ENCODE assay signal across 8 mouse cellular contexts in the genomic region with DNA sequence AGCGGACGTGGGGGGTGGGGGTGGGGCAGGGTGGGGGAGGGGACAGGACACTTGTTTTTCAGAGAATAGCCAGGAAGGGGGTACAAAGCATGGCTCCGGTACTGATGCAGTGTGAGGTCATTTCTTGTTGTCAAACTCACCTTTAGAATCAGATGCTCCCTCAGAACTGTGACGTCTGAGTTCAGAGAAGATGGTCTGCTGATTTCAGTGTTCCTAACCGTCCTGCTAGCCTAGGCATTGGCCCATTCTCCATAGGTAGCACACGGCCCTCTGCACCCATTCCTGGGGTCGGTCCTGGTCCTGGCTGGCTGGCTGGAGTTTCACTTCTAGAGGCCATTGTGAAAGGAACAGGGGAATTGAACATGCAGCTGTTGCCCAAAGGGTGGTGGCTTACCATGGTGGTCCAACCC. TPM values are rescaled to one million over a fixed set of nuclear protein-coding genes. Genes with fewer than 3 reads are reported as not detected.
DNase-seq lines count a peak whose midpoint lies in the region; ATAC-seq and TF ChIP-seq lines count a peak whose summit lies in the region.

No protein-coding gene starts in this region.

- H3K4me2 ChIP-seq in hindbrain, postnatal 0 days (ENCODE audit: low read depth, low read length): no peak overlapping the region
- H3K4me2 ChIP-seq in neural tube, embryonic 13.5 days: no peak overlapping the region

- H3K27me3 ChIP-seq in hindbrain, postnatal 0 days (ENCODE audit: insufficient read depth, low read length): no peaks in the 10 kb centered on the region
- no peaks in the 10 kb centered on the region for H3K27me3 ChIP-seq in neural tube, embryonic 13.5 days

- no peaks in the 10 kb centered on the region for H3K36me3 ChIP-seq in hindbrain, postnatal 0 days (ENCODE audit: insufficient read depth, low read length)
- no peaks in the 10 kb centered on the region for H3K36me3 ChIP-seq in neural tube, embryonic 13.5 days

- no peak overlapping the region for H3K4me3 ChIP-seq in lung, adult 2 months (replicated peaks; ENCODE audit: extremely low read depth, low read depth, low read length)
- no peak overlapping the region for H3K4me3 ChIP-seq in brown adipose tissue, adult 24 weeks (ENCODE audit: insufficient read depth, low read depth, low read length)
- no peak overlapping the region for H3K4me3 ChIP-seq in hindbrain, postnatal 0 days (ENCODE audit: low read length)
- H3K4me3 ChIP-seq in neural tube, embryonic 13.5 days: no peak overlapping the region

- no peak for ATAC-seq in hindbrain, postnatal 0 days
- ATAC-seq in neural tube, embryonic 13.5 days (ENCODE audit: low read depth): no peak

- H3K9me3 ChIP-seq in hindbrain, postnatal 0 days (ENCODE audit: low read length): no peaks in the 10 kb centered on the region
- no peaks in the 10 kb centered on the region for H3K9me3 ChIP-seq in neural tube, embryonic 13.5 days

- DNase-seq in lung, adult 2 months: peak; percentile 34
- no peak for DNase-seq in lung, postnatal 10 days
- no peak for DNase-seq in hindbrain, postnatal 0 days (ENCODE audit: low spot score)
- no peak for DNase-seq in frontal cortex, adult 2 months (ENCODE audit: extremely low spot score in 1 of 2, low spot score in 1 of 2)
- no peak for DNase-seq in right cerebral cortex, adult 18-20 months
- no peak for DNase-seq in cerebellum, postnatal 36 days

- 23% methylated on average over 7 of the region's 7 CpGs for WGBS in lung, adult 2 months
- WGBS in hindbrain, postnatal 0 days: 20% methylated on average over 7 of the region's 7 CpGs
- WGBS in neural tube, embryonic 13.5 days: 19% methylated on average over 7 of the region's 7 CpGs

- no peak for TF ChIP-seq CTCF in lung, adult 2 months (IDR thresholded peaks at IDR 0.05; ENCODE audit: insufficient read depth, low read length)
- no peak for TF ChIP-seq CTCF in hindbrain, postnatal 0 days (IDR thresholded peaks at IDR 0.05; ENCODE audit: low read depth)

- no peak overlapping the region for H3K9ac ChIP-seq in hindbrain, postnatal 0 days (replicated peaks; ENCODE audit: low read length)
- no peak overlapping the region for H3K9ac ChIP-seq in neural tube, embryonic 13.5 days

- TF ChIP-seq POLR2A in lung, adult 2 months (IDR thresholded peaks at IDR 0.05; ENCODE audit: borderline replicate concordance, extremely low read depth, low read depth, low read length): no peak

- H3K27ac ChIP-seq in brown adipose tissue, adult 24 weeks (replicated peaks; ENCODE audit: low read depth, low read length): peak overlapping the region; percentile 90
- H3K27ac ChIP-seq in hindbrain, postnatal 0 days: peak overlapping the region; percentile 58; the same call in 1 of the 2 replicates
- H3K27ac ChIP-seq in neural tube, embryonic 13.5 days (replicated peaks): peak overlapping the region; percentile 74

- peaks cover 54% of the 10 kb centered on the region for H3K4me1 ChIP-seq in lung, adult 2 months (ENCODE audit: control insufficient read depth, insufficient read depth, low read length)
- H3K4me1 ChIP-seq in brown adipose tissue, adult 24 weeks (ENCODE audit: control insufficient read depth, insufficient read depth, insufficient read length, low read length): peaks cover 51% of the 10 kb centered on the region
- H3K4me1 ChIP-seq in hindbrain, postnatal 0 days (ENCODE audit: insufficient read depth, low read length): peaks cover 42% of the 10 kb centered on the region
- peaks cover 88% of the 10 kb centered on the region for H3K4me1 ChIP-seq in neural tube, embryonic 13.5 days (replicated peaks)

RNA-seq across cellular contexts. Expression of gene C1qtnf9, which starts 30.7 kb away (rescaled TPM):
- polyA plus RNA-seq in lung, adult 2 months (2012; rRNA removed): 1.2 and 2.0 TPM in 2 replicates
- 16.8 and 30.9 TPM in 2 replicates for polyA plus RNA-seq in brown adipose tissue, adult 24 weeks (2012; ENCODE audit: insufficient read depth, insufficient read length, missing spikeins)
- total RNA-seq in hindbrain, postnatal 0 days (2014; rRNA removed): not detected in 2 replicates
- 0.19 and 0.24 TPM in 2 replicates for polyA plus RNA-seq in hindbrain, postnatal 0 days (2015; fragmentation: Nextera tagmentation; extraction: Ambion mirVana)
- 0.10 and 0.25 TPM in 2 replicates for polyA plus RNA-seq in neural tube, embryonic 13.5 days (2015; fragmentation: Nextera tagmentation; extraction: Ambion mirVana)
- 0.23 and 0.50 TPM in 2 replicates for polyA plus RNA-seq in frontal cortex, adult 2 months (2012; rRNA removed)

RNA-seq across cellular contexts. Expression of gene Mipep, which starts 47.2 kb away (rescaled TPM):
- 7.6 and 9.1 TPM in 2 replicates for polyA plus RNA-seq in lung, adult 2 months (2012; rRNA removed)
- 52.5 and 57.8 TPM in 2 replicates for polyA plus RNA-seq in brown adipose tissue, adult 24 weeks (2012; ENCODE audit: insufficient read depth, insufficient read length, missing spikeins)
- total RNA-seq in hindbrain, postnatal 0 days (2014; rRNA removed): 31.7 and 33.1 TPM in 2 replicates
- polyA plus RNA-seq in hindbrain, postnatal 0 days (2015; fragmentation: Nextera tagmentation; extraction: Ambion mirVana): 15.7 and 17.5 TPM in 2 replicates
- 16.1 and 16.9 TPM in 2 replicates for polyA plus RNA-seq in neural tube, embryonic 13.5 days (2015; fragmentation: Nextera tagmentation; extraction: Ambion mirVana)
- polyA plus RNA-seq in frontal cortex, adult 2 months (2012; rRNA removed): 14.6 and 16.7 TPM in 2 replicates
